Comparison of ENCODE assay signal across 20 mouse cellular contexts in the genomic region with DNA sequence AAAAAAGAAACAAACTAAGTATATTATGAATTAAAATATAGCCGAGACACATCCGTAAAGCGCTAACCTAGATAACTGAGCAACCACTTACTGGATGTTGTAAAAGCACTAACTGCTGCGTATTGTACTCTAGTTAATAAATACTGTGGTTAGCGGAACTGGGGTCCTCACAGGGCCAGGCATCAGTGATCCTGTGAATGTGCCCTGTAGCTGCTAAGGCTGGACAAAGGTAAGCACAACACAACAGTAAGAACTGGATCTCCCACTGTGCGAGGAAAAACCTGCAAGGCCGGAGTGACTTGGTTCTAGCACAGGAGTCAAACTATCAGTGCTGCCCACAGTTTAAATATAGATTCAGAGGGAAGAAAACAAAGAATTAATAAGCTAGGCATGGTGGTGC. TPM values are rescaled to one million over a fixed set of nuclear protein-coding genes. Genes with fewer than 3 reads are reported as not detected.
"Had no signal": no experiment of that assay in that cellular context is flagged by ENCODE, and none has a peak within 500 bp of the region (broad histone marks: within the 10 kb centered on the region; RNA-seq: fewer than 3 reads in every experiment).

No protein-coding gene starts in this region.

- ATAC-seq: midbrain, embryonic 16.5 days had no signal

- H3K4me2 ChIP-seq: lung, embryonic 14.5 days; midbrain, embryonic 12.5 days; neural tube, embryonic 13.5 days; neural tube, embryonic 15.5 days had no signal

- H3K27ac ChIP-seq: midbrain, embryonic 10.5 days; midbrain, embryonic 12.5 days; neural tube, embryonic 13.5 days; neural tube, embryonic 15.5 days had no signal

- H3K36me3 ChIP-seq: midbrain, embryonic 12.5 days; neural tube, embryonic 13.5 days; neural tube, embryonic 15.5 days had no signal

- H3K9ac ChIP-seq: lung, embryonic 14.5 days; midbrain, embryonic 12.5 days; neural tube, embryonic 13.5 days; neural tube, embryonic 15.5 days had no signal

- H3K9me3 ChIP-seq: midbrain, embryonic 10.5 days; midbrain, embryonic 12.5 days; neural tube, embryonic 13.5 days; neural tube, embryonic 15.5 days had no signal

- H3K27me3 ChIP-seq: neural tube, embryonic 15.5 days had no signal

- DNase-seq: lung, adult 18-20 months; lung, postnatal 10 days; lung, postnatal 4 days; midbrain, embryonic 14.5 days; retina, postnatal 1 day; right cerebral cortex, adult 18-20 months; right cerebral cortex, postnatal 25 days; right cerebral cortex, postnatal 4 days; spleen, adult 18-20 months; thymus, adult 18-20 months; thymus, postnatal 14 days; thymus, postnatal 36 days had no signal

- H3K4me3 ChIP-seq: midbrain, embryonic 10.5 days; midbrain, embryonic 12.5 days; myocyte; neural tube, embryonic 13.5 days; neural tube, embryonic 15.5 days had no signal

RNA-seq across cellular contexts. Expression of a gene that starts 5.3 kb away (rescaled TPM):
- polyA plus RNA-seq: myocyte; thymus, postnatal 0 days had no signal
